Mouse (Mus musculus): ENCODE results near the gene Pip4k2c.

Pip4k2c gene

DNA sequence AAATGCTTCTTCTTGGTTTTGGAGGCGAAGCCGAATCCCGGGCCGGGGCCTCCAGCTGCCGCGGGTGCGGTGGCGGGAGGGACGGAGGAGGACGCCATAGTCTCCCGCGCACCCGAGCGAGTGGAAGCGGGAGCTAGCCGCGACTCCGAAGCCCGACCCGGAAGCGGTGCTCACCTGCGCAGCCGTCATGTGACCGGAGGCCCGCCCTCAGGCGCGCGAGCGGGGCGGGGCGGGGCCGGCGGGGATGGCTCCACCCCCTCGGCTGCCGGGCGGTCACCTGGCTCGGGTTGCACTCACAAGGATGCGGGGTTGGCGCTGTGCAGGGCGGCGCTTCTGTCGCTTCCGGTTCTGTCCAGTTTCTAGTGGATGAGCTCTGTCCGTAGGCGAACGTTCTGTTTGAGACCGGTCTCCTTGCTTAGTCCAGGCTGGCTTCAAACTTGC, at the start of gene Pip4k2c:
Pip4k2c (minus strand) TSS at position 172 of the 441 bp plus-strand sequence.
- DNase-seq: peak; percentile 94

DNA sequence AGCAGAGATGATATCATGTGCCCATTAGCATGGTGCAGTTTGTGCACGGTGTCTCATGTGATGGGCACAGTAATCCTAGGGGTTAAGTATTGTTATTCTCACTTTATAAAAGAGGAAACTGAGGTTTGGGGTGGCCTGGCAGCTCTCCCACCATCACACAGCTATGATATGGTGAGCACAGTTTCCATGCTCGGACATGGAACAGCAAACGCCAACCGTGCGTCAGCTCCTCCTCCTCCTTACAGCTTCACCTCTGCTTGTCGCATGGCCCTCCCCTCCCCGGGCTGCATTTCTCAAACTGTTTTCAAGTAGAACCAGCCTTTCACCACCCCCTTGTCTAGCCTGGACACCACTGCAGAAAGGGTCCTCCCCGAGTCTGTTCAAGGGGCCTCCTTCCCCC, 47.1 kb upstream of the Pip4k2c start:
- no peak for DNase-seq

DNA sequence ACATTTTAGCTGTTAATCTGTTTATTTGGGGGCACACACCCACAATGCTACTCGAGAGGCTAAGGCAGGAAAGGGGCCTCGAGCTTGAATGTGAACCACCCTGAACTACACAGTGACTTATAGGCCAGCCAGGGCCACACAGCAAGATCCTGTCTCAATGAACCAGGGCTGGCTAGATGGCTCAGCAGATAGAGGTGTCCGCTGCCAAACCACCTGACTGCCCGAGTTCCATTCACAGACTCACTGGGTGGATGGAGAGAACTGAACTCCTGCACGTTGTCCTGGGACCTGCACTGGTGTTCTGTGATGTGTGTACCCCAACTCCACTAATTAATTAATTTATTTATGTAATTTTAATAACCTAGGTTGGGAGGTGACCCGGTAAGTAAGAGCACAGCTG, 46.4 kb upstream of the Pip4k2c start:
- DNase-seq: no peak

DNA sequence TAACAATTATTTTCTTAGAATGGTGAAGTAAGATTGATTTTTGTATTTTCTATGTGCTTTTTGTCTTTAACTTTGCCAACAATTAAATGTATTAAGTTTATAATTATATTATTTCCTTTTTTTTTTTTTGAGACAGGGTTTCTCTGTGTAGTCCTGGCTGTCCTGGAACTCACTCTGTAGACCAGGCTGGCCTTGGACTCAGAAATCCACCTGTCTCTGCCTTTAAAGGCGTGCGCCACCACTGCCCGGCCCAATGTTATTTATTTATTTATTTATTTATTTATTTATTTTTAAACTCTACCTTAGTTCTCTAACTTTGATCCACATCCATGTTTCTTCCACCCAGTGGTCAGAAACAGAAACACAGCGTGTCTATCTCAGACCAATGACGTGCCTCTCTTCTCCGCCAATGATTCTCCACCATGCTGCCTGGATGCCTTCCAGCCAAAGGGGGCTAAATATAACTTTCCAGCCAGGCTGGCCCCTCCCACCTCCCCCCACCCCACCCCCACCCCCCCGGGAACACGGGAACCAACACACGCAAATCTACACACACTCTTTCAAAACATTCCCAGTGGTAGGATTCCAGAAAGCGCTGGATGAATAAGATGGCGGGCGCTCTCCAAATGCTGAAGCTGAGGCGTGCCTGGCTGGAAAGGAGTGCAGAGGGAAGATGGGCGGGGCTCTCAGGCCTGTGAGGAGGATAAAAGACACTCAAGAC, 44.4 kb upstream of the Pip4k2c start:
- peak; percentile 72 for DNase-seq

DNA sequence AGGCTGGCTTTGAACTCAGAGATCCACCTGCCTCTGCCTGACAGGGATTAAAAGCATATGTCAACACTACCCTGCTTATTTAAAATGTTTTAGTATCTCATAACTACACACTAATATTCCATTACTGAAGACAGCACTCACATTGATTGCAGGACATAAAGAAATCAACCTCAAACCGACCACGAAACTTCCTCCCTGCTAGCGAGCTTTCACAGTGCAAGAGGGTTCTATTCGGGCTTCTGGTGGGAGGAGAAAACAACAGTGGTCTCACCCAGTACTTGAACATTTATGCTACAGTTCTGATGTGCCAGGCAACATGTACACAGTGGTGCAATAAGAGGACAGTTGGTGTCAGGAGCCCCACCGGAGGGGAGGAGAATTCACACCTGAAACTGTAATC, 39.4 kb upstream of the Pip4k2c start:
- no peak for DNase-seq

DNA sequence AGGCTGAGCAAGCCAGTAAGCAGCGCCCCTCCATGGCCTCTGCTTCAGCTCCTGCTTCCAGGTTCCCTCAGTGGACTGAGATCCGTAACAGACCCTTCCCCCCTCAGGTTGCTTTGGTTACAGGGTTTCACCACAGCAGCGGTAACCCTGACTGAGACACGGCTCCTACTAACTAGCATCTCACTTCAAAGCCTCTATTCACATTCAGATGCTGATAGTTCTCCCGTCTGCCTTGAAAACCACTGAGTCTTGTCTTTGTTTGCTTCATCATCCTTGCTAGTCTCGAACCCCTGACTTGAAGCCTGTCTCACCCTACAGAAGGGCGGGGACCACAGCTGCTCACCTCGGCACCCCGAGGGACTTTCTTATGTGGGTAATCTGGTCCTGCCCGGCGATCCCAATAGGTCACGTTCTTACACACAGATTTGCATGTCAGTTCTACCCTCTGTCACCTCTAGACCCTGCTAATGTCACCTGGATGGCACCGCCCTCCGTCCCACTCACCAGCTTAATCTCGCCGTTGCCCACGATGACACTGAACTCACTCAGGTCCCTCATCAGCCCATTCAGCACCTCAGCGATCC, 26.9 kb upstream of the Pip4k2c start:
- DNase-seq: no peak

DNA sequence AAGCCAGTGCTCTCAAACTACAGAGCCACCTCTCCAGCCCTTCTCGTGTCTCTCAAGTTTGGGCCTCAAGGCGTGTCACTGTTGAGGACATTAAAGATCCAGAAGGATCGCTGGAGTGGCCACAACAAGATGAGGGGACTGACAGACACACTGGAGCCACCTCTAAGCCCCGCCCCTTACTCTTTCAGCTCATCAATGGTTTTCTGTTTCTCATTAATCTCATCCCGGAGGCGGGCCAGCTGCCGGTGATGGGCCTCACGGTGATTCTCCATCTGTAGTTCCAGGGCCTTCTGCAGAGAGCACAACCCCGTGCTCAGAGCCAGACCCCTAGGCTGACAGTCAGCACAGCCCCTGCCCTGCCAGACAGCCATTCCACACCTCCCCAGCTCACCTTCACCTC, 25.2 kb upstream of the Pip4k2c start:
- no peak for DNase-seq

DNA sequence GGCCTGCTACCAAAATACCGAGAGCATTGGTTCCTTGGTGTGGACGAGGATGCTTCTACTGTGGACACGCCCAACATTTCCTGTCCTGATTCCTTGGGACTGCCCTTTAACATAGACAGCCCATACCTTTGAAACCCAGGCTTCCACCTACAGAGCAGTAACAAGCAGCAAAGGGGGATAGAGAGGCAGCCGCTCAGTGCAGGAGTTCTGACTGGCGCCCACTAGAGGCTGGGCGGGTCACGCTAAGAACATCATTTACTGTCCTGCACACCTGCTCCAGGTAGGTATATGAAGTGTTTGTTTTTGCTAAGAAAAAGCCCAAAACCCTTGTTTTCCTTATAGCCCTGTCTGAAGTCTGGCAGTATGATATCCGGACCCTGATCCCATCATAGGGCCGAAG, 21.8 kb upstream of the Pip4k2c start:
- DNase-seq: peak; percentile 19

DNA sequence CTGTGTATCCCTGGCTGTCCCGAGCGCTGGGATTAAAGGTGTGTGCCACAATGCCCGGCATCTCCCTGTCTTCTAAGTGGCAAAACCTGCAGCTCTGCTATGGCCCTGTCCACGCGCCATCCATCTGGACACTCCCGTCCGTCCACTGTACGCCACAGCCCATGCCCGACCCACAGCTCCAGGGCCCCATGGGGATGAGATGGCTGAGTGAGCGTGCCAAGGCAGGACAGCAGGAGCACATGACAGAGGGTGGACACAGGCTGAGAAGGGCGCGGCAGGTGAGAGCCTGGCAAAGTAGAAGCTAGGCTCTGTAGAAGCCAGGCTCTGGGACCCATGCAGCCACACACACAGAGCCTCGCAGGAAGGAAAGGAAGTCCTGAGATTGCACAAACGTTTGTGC, 20.4 kb upstream of the Pip4k2c start:
- DNase-seq: no peak

DNA sequence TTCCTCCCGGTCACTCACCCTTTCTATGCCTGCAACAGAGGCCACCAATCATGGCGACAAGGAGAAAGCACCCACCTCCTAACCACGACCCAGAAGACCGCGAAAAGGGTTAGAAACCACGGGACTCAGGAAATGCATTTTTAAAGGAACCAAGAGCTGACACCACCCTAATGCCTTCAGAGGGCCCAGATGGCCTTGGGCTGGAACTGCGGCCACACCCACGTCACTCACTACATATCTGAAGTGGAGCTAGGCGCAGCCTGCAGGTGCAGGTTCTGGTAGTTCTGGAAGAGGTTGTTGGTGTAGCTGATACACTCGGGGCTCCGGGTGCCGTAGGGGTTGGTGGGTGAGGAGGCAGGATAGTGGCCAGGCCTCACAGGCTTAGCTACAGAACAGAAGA, 19.3 kb upstream of the Pip4k2c start:
- DNase-seq: no peak

DNA sequence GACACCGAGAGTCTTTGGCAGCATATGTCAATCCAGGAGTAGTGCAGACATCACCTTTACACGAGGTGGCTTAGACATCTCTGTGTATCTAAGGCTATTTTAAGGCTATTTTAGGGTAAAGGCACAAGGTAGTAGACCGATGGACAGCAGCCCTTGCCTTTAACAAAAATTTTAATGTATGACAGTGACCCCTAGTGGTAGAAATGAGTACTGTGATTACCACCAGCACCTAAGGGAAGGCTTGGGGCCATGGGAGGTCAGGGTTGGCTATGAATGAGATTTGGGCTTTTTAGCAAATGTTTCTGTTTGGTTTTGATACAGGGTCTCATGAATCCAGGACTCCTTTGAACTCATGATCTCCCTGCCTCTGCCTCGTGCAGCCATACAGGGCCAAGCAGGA, 17.5 kb upstream of the Pip4k2c start:
- DNase-seq: peak; percentile 84

DNA sequence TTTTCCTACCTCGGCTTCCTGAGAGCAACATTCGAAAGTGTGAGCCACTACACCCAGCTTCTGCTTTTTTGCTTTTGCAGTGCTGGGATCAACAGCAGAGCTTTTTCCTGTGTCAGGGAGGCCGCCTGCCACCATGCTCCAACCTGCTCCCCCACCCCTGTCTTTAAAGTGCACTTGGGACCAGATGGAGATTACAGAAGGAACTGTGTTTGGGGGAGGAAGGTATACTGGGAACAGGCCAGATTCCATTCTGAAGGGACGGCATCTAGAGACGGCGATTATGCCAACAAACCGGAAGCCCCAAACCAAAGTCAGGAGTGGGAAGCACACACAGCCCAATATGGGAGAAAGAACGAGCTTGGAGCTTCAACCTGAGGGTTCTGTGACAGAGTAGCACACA, 15.8 kb upstream of the Pip4k2c start:
- no peak for DNase-seq

DNA sequence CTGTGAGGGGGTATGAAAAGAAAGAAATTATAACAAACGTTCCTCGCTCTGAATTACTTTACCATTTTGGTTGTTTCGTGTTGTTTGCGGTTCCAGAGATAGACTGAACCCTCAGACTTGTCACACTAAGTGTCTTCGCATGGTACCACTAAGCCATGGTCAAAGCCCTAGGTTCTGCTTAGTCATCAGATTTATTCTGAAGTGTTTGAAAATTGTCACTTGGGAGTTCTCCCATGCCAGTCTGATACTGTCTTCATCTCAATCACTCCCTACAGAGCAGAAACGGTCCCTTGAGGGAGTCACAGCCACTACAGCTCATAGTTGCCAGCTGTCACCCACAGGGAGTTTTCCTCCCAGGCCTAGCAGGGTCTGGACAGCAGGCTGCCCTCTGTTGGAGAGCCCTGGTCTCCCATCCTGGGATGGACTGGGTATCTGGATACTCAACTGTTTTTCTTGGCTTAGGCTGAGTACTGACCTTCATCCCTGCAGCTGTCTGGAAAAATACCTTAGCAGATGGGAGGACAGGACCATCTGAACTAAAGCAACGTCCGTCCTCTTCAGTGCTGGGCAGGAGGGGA, 15.0 kb upstream of the Pip4k2c start:
- DNase-seq: peak; percentile 30

DNA sequence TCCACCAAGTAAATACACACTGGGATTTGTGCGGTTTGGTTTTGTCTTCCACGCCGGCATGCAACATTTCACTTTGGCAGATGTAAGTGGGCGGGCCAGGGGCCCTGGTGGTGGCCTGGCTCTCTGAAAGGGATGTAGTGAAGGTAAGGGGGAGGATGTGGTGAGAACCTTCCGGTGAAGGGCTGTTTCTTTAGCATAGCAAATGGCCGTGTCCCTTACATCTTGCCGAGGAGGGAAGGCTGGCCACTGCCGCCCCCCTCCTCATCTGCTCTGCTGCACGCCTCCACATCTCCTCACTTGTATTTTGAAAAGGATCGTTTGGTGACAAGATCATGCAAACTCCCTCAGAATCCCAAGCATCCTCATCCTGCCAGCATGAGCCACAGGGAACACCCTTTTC, 14.3 kb upstream of the Pip4k2c start:
- DNase-seq: no peak

DNA sequence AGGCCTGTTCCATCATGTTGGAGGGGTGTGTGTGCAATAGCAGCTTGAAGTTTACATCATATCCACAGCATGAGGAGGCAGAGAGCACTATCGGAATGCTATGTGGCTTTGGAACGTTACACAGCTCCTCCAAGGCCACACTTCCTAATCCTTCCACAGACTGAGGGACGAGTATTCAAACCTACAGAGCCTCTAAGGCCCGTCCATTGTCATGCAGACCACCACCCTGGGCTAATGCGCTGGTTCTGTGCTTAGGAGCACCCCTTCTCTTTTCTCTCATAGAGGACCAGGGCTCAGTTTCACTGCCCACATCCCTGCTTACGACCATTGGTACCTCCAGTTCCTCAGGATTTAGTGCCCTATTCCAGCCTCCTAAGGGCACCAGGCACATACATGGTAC, 13.8 kb upstream of the Pip4k2c start:
- no peak for DNase-seq

DNA sequence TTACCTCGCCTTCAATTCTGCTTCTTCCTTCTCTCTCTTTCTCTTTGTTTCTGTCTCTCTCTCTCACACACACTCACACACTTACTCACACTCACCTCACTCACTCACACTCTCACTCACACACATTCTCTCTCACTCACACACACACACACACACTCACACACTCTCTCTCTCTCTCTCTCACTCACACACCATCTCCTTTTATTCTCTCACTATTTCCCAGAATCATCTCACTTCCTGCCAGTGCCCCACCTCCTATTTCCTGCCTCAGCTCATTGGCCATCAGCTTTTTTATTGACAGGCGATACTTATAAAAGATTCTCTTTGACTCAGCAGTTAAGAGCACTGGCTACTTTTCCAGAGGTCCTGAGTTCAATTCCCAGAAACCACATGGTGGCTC, 7.0 kb upstream of the Pip4k2c start:
- DNase-seq: no peak

DNA sequence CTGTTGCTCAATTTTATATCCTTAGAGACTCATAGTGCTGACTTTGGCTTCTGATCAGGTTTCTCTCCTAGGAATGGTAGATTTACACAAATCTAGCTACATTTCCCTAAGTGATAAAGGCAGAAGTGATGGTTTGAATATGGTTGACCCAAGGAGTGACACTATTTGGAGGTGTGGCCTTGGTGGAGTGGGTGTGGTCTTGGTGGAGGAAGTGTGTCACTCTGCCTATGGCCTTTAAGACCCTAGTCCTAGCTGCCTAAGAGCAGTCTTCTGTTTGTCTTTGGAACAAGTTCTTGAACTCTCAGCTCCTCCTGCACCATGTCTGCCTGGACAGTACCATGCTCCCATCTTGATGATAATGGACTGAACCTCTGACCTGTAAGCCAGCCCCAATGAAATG, 5.8 kb upstream of the Pip4k2c start:
- no peak for DNase-seq

DNA sequence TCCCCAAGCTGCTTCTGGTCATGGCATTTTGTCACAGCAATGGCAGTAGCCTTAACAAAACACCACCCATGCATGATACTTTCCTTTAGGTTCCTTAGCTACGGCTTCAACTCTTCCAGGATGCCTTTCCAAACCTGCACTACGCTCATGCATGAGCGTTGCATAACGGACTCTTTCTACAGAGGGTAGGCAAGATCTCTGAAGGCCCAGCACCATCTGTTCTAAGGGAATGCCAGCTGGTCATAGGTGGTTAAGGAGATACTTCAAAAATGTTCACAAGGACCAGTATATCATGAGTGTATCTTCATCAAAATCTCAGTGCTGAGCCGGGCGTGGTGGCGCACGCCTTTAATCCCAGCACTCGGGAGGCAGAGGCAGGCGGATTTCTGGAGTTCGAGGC, 5.1 kb upstream of the Pip4k2c start:
- DNase-seq: no peak

DNA sequence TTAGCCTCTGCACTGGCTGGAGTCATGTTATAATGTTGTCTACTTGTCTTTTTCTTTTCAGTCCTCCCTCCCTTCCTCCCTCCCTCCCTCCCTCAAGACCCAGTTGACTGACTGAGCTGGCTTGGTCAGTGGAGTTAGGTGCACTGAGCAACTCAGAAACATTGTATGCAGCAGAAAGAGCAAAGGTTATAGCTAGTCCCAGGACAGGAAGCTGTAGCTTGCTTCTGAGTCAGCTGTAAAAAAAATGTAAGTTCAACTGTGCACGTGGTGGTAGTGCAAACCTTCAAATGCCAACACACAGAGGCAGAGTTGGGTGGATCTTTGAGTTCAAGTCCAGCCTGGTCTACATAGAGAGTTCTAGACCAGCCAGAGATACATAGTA, 3.0 kb upstream of the Pip4k2c start:
- no peak for DNase-seq

DNA sequence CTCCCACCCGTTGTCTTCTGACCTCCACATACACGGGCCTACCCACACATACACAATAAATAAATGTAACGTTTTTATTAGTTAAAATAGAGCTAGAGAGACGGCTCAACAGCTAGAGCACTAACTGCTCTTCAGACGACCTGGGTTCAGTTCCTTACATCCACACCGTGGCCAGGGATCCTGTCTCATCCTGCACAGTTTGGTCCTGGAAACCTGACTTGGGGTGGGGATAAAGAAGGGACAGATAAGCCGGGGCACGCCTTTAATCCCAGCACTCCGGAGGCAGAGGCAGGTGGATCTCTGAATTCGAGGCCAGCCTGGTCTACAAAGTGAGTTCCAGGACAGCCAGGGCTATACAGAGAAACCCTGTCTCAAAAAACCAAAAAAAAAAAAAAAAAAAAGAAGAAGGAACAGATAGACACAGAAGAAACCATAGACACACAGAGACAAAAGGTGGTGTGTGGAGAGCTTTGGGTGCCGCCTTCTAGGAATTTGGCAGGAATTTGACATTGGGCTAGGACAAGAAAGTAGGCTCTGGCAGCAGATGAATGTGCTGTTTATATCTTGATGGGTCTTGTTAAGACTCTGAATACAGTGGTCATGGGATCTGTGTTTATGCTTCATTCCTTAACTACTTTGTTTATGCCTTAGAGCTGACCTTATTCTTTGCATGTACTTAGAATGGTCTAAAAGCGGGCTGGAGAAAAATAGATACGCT, 2.5 kb upstream of the Pip4k2c start:
- no peak for DNase-seq

DNA sequence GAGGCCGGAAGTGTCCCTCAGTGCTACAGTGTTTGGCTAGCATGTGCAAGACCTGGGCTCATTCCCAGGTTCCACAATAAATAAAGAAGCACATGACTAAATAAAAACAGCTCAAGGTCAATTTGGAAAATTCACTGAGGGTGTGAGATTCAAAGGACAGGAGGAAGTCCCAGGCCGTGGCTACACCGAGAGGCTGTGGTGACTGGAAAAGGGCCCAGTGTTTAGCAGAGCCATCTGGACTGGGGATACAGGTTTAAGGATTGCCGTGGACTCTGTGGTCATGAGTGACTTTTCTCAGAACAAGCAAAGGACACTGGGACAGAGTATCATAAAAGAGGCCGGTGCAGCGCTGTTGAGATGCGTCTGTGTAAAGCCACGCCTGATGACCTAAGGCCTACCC, 1.9 kb upstream of the Pip4k2c start:
- DNase-seq: no peak

DNA sequence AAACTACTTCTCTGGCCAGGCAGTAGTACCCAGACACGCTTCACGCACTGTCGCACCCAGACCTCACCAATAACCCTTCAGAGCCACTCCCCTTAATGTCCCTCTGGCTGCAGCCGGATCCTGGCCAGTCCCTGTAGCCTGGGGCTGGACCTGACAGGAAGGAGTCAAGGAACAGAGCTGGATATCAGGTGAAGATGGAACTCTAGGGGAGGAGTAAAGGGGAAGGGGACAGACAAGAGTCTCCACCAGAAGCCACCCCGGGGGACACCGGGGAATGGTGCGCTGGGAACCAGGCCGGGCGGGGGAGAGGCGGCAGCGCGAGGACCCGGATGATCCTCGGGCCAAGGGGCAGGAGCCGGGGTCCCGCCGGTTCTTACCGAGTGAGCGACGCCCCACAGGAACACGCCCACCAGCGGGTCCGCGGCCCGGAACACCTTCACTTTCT, 402 bp downstream of the Pip4k2c start:
- DNase-seq: peak; percentile 49

DNA sequence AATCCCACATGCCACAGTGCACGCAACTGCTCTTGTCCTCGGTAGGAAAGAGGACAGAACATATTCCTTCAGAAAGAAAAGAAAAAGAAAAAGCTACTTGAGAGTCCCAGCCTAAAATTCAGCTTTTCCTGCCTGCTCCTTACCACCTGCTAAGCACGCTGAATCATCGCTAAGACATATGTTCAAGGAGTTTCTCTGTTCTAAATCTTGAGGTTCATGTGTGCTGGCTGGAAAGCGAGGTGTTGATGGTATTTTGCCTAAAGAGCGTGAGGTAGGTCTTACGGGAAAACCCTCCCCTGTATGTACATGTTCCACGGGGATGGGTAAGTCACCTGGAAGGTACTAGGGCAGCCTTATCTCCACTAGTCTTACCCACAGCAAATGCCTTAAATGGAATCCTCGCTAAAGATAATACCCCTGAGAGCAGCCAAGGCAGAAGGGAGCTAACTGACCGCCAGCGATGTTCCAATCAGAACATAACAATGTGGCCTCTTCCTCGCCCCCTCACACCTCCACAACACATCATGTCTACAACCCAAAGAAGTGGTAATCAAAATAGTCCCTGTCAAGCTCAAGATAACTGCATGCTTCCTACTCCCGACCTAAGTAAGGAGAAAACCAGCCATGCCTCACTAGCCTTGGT, 1.3 kb downstream of the Pip4k2c start:
- DNase-seq: no peak

Measured in lung, postnatal 36 days (tissue).